Mouse (Mus musculus) cerebellum, adult 2 months (tissue): Measurements from ENCODE around the gene Meis1.

Experiments
- CTCF ChIP-seq: fragments of 200-500 bp; IDR thresholded peaks from 2 replicates; pipeline ENCODE4 v1.5.1; 2011; ENCODE audit warnings: low read depth, mild to moderate bottlenecking, control low read depth, low read length, moderate library complexity, borderline replicate concordance; ENCODE audit not compliant: insufficient read depth
- POLR2A ChIP-seq: fragments of 200-500 bp; IDR thresholded peaks from 2 replicates; pipeline ENCODE4 v1.6.1; 2011; ENCODE audit warnings: low read length, control low read depth, borderline replicate concordance; ENCODE audit not compliant: insufficient read depth

DNA sequence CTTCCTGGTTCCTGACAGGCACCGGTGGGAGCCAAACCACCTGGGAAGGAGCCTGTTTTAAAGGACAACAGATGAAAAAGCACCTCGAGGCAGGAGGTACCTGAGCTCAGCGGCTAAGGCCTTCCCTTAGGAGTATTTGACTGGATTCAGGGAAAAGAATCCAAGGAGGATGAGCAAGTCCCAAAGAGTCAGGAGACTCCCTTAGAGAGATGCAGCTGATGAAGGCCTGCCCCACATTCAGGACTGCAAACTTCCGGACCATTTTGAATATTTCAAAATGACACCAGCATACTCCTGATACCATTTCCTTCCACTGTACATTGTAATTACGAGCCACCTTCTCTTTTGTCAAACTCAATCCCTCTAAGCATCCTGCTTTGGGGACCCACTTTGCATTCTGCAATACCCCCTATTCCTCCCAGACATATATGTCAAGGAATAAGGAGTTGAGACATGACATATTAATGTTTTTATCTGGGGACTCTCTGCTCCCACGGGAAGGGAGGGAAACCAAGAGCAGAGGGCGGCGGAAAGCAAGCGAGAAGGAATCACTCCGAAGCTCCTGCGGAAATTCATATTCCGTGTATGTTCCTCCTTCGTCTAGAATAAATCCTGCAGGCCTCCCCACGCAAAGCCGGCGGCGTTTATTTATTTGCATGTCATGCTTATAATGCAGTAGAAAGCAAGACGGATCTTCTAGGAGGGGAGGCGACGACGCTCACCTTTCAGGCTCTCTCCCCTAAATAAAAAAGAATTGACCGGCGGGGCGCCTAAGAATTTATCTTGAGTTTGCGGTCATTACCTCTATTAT lies 148.5 kb downstream of the Meis1 start:
- TF ChIP-seq CTCF: no peak
- peak; percentile 17; the same call in 1 of the 2 replicates for TF ChIP-seq POLR2A
